Mouse (Mus musculus) lung, embryonic 14.5 days (tissue): ENCODE measurements around the gene Ryr2. TPM values are rescaled to one million over a fixed set of nuclear protein-coding genes. Genes with fewer than 3 reads are reported as not detected.

Experiments
- ATAC-seq: fragments of 200-750 bp; cut with Nextera tagmentation; 2 replicates; pipeline ENCODE4 v1.8.0; 2017; ENCODE audit warnings: mild to moderate bottlenecking, moderate TSS enrichment, moderate library complexity; ENCODE audit not compliant: insufficient read depth
- DNase-seq: peaks from one replicate; pipeline ENCODE4 v3.0.0-alpha.2; 2015
- H3K27ac ChIP-seq: fragments of 300-500 bp; sonication (generic); 2 replicates; pipeline ENCODE4 v1.5.1; 2014; ENCODE audit warnings: low read depth, mild to moderate bottlenecking, moderate library complexity
- H3K27me3 ChIP-seq: fragments of 300-500 bp; sonication (generic); 2 replicates; pipeline ENCODE4 v1.6.1; 2014; ENCODE audit warnings: low read length, control low read depth; ENCODE audit not compliant: insufficient read depth
- H3K36me3 ChIP-seq: fragments of 300-500 bp; sonication (generic); 2 replicates; pipeline ENCODE4 v1.6.1; 2014; ENCODE audit warnings: control low read depth; ENCODE audit not compliant: insufficient read depth
- H3K4me1 ChIP-seq: fragments of 300-500 bp; sonication (generic); 2 replicates; pipeline ENCODE4 v1.6.1; 2014; ENCODE audit warnings: antibody characterized with exemption, control low read depth; ENCODE audit not compliant: insufficient read depth
- H3K4me2 ChIP-seq: fragments of 300-500 bp; sonication (generic); 2 replicates; pipeline ENCODE4 v1.6.1; 2014; ENCODE audit warnings: mild to moderate bottlenecking
- H3K4me3 ChIP-seq: fragments of 300-500 bp; sonication (generic); 2 replicates; pipeline ENCODE4 v1.5.1; 2014; ENCODE audit warnings: low read depth, low read length
- H3K9ac ChIP-seq: fragments of 300-500 bp; sonication (generic); 2 replicates; pipeline ENCODE4 v1.6.1; 2014
- H3K9me3 ChIP-seq: fragments of 300-500 bp; sonication (generic); 2 replicates; pipeline ENCODE4 v1.6.1; 2016; ENCODE audit warnings: low read depth, low read length, control low read depth
- CTCF ChIP-seq: IDR thresholded peaks from 2 replicates; pipeline ENCODE4 v1.5.1; 2016; ENCODE audit warnings: antibody characterized with exemption, low read depth
- WGBS: fragments of 180-500 bp; shearing (Covaris S2); extraction: QIAGEN DNeasy Blood & Tissue Kit; methylation state at CpG from one replicate; pipeline ENCODE4 v1.1.7; 2014; 5-methylcytosine and 5-hydroxymethylcytosine counted together
- polyA plus RNA-seq: library from polyadenylated mRNA; unstranded; fragments of >200 nt; fragmentation: Nextera tagmentation; extraction: Ambion mirVana; gene quantifications from 2 replicates; pipeline ENCODE4 v1.2.1, GENCODE M21; 2014

Gene Ryr2
- polyA plus RNA-seq, 1 experiment from 2014 or later = 2.3 TPM

DNA sequence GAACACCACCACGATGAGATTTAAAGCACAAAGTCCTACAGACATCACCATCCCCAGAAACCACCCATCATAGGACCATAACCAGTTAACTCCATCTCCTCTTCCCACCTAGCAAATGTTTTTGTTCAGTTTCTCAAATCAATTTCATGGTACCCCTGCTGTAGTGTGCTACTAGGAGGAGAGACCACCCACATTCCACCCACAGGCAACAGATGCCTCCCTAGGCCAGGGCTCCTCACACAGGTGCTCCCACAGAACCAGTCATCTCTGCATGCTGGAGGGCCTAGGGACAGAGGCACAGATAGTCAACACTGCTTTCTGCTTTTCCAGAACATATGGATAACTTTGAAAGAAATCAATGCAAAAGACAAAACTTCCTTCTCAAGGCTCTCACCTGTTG lies 50.8 kb downstream of the Ryr2 start:
- no peak overlapping the region for H3K4me2 ChIP-seq
- WGBS = 83% methylated on average over 1 of the region's 1 CpGs
- no peak for TF ChIP-seq CTCF
- H3K27ac ChIP-seq = no peak overlapping the region
- H3K4me1 ChIP-seq = no peaks in the 10 kb centered on the region
- DNase-seq (no peak), ATAC-seq (no peak)
- H3K4me3 ChIP-seq = no peak overlapping the region
- H3K27me3 ChIP-seq = no peaks in the 10 kb centered on the region
- no peak overlapping the region for H3K9ac ChIP-seq
- H3K36me3 ChIP-seq = no peaks in the 10 kb centered on the region
- no peaks in the 10 kb centered on the region for H3K9me3 ChIP-seq

DNA sequence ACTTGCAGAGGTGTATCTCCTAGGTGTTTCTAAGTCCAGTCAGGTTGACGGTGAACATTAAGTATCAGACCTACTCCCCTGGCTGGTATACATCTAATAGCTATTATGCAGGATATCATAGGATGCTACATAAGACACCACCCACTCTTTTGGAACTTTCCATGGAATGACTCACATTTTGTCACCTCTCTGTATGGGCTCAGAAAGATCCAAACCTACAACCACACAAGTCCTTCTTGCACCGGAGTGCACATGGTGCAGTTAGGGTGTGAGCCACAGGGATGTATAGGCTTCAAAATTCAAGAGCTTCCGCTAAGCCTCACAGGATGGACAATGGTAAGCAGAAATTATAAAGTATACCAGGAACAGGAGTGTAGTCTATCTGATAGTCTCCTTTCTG lies 52.8 kb downstream of the Ryr2 start:
- DNase-seq (no peak), ATAC-seq (no peak)
- no peak overlapping the region for H3K27ac ChIP-seq

DNA sequence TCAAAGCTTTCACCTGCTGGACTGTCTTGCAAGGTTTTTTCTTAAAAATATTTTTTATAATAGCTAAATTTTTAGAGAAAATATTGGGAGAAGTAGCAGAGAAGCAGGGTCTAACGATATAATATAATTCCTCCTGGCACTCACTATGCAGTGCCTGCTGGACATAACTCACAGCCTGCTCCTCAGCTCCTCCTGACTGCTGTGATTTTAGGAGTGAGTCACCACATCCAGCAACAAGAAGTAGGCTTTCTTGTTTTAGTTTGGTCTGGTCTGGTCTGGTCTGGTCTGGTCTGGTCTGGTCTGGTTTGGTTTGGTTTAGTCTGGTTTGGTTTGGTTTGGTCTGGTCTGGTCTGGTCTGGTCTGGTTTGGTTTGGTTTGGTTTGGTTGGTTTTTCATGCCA lies 55.9 kb downstream of the Ryr2 start:
- DNase-seq (no peak), ATAC-seq (no peak)
- H3K9me3 ChIP-seq = no peaks in the 10 kb centered on the region
- TF ChIP-seq CTCF = no peak
- no peak overlapping the region for H3K9ac ChIP-seq
- no peaks in the 10 kb centered on the region for H3K27me3 ChIP-seq
- 83% methylated on average over 1 of the region's 1 CpGs for WGBS
- no peak overlapping the region for H3K4me3 ChIP-seq
- H3K4me2 ChIP-seq = no peak overlapping the region
- H3K4me1 ChIP-seq = no peaks in the 10 kb centered on the region
- H3K36me3 ChIP-seq = no peaks in the 10 kb centered on the region
- H3K27ac ChIP-seq = no peak overlapping the region

More for the DNA sequence above, 52.8 kb downstream of the Ryr2 start:
- TF ChIP-seq CTCF = no peak
- Histone ChIP-seq H3K4me1 (no peaks in the 10 kb centered on the region), H3K4me3 (no peak overlapping the region), H3K9me3 (no peaks in the 10 kb centered on the region), H3K36me3 (no peaks in the 10 kb centered on the region), H3K9ac (no peak overlapping the region), H3K27me3 (no peaks in the 10 kb centered on the region), H3K4me2 (no peak overlapping the region)
- 98% methylated on average over 3 of the region's 3 CpGs for WGBS

DNA sequence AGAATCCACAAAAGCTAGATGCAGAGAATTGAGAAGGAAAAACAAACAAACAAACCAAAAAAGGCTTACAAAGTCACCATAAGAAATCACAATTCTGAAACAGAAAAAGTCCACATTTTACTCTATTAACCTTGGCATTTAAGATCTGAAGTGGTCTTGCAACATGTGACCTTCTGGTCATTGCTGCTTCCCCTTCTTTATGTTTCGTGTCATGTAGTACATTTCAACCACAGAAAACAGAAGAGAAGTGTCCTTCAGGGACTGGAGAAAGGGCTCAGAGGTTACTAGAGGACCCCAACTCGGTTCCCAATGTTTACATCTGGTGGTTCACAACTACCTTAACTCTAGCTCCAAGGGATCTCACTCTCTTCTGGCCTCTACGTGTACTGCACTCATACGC lies 59.7 kb downstream of the Ryr2 start:
- Histone ChIP-seq H3K27ac (no peak overlapping the region), H3K9ac (no peak overlapping the region), H3K4me2 (no peak overlapping the region), H3K27me3 (no peaks in the 10 kb centered on the region), H3K9me3 (no peaks in the 10 kb centered on the region), H3K4me3 (no peak overlapping the region), H3K36me3 (no peaks in the 10 kb centered on the region), H3K4me1 (no peaks in the 10 kb centered on the region)
- TF ChIP-seq CTCF = no peak
- DNase-seq = no peak
- ATAC-seq = no peak
- WGBS = 77% methylated on average over 4 of the region's 4 CpGs

DNA sequence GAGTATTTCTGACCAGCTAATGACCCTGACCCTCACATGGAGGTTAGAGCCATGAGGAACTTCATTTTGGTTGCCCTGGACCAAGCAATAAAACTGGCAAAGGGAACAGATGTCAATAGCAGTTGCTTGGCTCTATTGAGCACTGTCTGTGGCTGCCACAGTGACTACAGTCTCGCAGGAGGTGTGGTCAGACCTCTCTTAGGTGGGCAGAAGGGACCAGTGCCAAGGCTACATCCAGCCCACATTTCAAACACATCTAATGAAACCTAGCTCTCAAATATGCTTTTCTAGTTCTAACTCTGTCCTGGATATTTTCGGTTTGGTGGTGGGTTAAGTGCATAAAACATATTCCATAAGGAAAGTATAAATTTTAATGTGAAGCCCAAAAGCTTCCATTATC lies 62.0 kb downstream of the Ryr2 start:
- no peak for DNase-seq
- Histone ChIP-seq H3K36me3 (no peaks in the 10 kb centered on the region), H3K27me3 (no peaks in the 10 kb centered on the region), H3K4me1 (no peaks in the 10 kb centered on the region), H3K4me2 (no peak overlapping the region), H3K27ac (no peak overlapping the region), H3K9me3 (no peaks in the 10 kb centered on the region), H3K9ac (no peak overlapping the region), H3K4me3 (no peak overlapping the region)
- 69% methylated on average over 2 of the region's 2 CpGs for WGBS
- ATAC-seq = no peak
- no peak for TF ChIP-seq CTCF

DNA sequence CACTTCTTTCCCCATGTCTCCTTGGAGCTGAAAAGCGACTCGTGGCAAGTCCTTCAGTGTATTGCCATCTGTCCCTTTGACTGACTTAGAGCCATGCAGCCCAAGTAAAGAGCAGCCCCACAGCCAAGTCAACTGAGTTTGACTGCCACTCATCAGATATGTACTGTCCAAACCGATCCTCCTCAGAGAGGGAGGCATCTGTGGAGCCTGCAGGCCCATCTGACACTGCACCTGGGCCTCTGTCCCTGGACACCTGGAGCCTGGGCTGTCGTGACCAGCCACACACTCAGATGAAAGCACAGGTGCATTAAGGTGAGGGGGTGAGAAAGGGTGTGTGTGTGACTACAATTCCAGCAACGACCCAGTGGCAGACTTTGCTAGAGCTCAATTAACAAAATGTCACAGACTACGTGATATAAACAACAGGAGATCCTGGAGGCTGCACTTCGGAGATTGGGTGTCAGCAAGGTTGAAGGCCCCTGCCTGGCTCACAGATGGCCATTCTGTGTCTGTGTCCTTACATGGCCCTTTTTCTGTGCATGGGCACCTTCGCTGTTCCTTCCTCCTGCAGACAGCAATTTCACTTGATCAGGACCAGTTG lies 63.8 kb downstream of the Ryr2 start:
- WGBS = 55% methylated on average over 8 of the region's 8 CpGs
- Histone ChIP-seq H3K9me3 (no peaks in the 10 kb centered on the region), H3K4me2 (no peak overlapping the region), H3K27me3 (no peaks in the 10 kb centered on the region), H3K4me3 (no peak overlapping the region), H3K9ac (no peak overlapping the region), H3K4me1 (no peaks in the 10 kb centered on the region), H3K36me3 (no peaks in the 10 kb centered on the region), H3K27ac (no peak overlapping the region)
- DNase-seq (no peak), ATAC-seq (no peak)
- TF ChIP-seq CTCF = no peak

DNA sequence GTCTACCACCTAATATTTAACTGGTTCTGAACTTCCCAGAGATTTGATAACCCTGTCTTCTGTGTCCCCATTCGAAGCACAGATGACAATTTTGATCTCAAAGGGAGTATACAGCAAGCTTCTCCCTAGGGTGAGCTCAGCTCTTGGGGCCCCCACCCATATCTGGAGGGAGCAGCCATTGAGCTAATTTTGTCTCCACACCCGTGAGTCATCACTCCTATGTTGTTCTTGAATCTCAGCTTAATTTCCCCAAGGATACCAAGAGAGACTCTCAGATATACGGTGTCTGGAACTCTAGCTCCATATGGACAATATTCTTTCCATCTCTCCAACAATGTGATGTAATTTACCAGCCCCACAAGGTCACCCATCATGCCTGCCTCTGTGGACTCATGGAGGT lies 66.8 kb downstream of the Ryr2 start:
- H3K4me2 ChIP-seq = no peak overlapping the region
- H3K27ac ChIP-seq = no peak overlapping the region
- H3K36me3 ChIP-seq = no peaks in the 10 kb centered on the region
- H3K4me1 ChIP-seq = no peaks in the 10 kb centered on the region
- H3K9me3 ChIP-seq = no peaks in the 10 kb centered on the region
- H3K4me3 ChIP-seq = no peak overlapping the region
- no peak for DNase-seq
- 72% methylated on average over 3 of the region's 3 CpGs for WGBS
- no peak for TF ChIP-seq CTCF
- no peaks in the 10 kb centered on the region for H3K27me3 ChIP-seq
- ATAC-seq = no peak
- H3K9ac ChIP-seq = no peak overlapping the region

DNA sequence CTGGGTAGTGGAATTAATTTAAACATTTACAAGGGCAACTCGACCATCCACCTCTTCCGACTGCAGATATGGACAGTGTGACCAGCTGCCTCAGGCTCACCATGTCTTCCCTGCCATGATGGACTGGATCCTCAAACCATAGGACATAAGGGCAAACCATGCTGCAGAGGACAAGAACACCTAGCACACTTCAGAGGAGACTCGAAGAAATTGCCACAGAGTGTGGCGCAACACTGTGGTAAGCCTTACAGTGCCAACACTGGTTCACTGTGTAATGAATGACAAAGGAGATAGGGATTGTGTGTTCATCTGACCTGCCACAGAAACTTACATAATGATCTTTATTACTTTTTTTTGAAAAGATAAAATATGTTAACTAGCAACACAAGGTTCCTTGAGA lies 68.1 kb downstream of the Ryr2 start:
- Histone ChIP-seq H3K4me3 (no peak overlapping the region), H3K27me3 (no peaks in the 10 kb centered on the region), H3K9me3 (no peaks in the 10 kb centered on the region), H3K4me2 (no peak overlapping the region), H3K27ac (no peak overlapping the region), H3K9ac (no peak overlapping the region), H3K4me1 (no peaks in the 10 kb centered on the region), H3K36me3 (no peaks in the 10 kb centered on the region)
- DNase-seq (no peak), ATAC-seq (no peak)
- 81% methylated on average over 4 of the region's 4 CpGs for WGBS
- no peak for TF ChIP-seq CTCF
